Mouse (Mus musculus): ENCODE results near the gene Tex11. TPM values are rescaled to one million over a fixed set of nuclear protein-coding genes. Genes with fewer than 3 reads are reported as not detected.
"Not testable (repeated sequence)": the region's sequence is repeated elsewhere in the genome, so short reads cannot be mapped to it uniquely, and the experiment has no call there.

The Tex11 gene
- 0.05 TPM in 1 of 2 replicates, not detected in the other for polyA plus RNA-seq (2012; rRNA removed)

DNA sequence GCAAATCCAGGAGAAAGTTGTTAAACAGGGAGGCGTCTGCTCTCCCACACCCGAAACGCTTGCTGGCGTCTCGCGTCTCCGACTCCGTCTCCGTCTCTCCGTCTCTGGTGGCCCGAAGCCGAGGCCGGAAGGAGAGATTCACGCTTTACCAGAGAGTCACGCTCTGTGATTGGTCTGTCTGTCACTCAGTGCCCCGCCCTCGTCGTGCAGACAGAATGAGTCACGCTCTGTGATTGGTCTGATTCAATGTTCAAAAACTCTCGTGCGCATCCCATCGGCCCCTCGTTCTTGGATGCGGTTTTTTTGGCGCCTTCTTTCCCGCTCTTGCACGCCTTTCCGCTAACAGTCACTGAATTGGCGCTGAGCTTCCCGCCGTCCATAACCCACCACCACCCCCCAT is at the start of gene Tex11:
Tex11 (minus strand) TSS at position 127 of the 400 bp plus-strand sequence.
- no peaks in the 10 kb centered on the region for H3K36me3 ChIP-seq (ENCODE audit: control insufficient read depth, insufficient read depth, low read length)
- no peak within 1 kb of the TSS for H3K27ac ChIP-seq (ENCODE audit: control insufficient read depth, insufficient read depth, low read length)
- WGBS: 95% methylated on average over 31 of the region's 31 CpGs
- no peaks in the 10 kb centered on the region for H3K27me3 ChIP-seq (ENCODE audit: control insufficient read depth, insufficient read depth, low read length)
- DNase-seq: no peak
- no peak within 1 kb of the TSS for H3K4me3 ChIP-seq (ENCODE audit: control insufficient read depth, insufficient read depth, low read length)
- H3K4me1 ChIP-seq (replicated peaks; ENCODE audit: control insufficient read depth, insufficient read depth, low read length): no peaks in the 10 kb centered on the region
- TF ChIP-seq POLR2A (IDR thresholded peaks at IDR 0.05; ENCODE audit: control insufficient read depth, extremely low read depth, insufficient read depth, low read length, poor library complexity) (no peak), CTCF (IDR thresholded peaks at IDR 0.05; ENCODE audit: borderline replicate concordance, control insufficient read depth, extremely low read depth, insufficient read depth, low read length, poor library complexity) (no peak)

DNA sequence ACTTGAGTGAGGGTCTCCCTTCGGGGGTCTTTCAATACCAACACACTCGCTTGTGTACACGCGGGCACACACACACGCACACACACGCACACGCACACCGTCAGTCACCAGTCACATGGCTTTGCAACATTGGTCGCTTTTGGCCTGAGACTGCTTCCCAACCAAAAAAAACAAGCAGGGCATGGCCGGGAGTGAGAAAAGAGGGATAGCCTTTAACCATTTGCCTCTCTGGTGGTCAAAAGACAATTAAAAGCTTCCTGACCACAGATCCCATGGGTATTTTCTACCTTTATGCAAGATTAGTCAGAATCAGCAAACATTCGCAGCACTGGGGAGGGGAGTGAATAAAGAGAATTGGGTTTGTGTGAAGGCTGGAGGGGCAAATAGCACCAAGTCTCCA is 26.5 kb upstream of the Tex11 start, which contains the start of gene Slc7a3:
Slc7a3 (minus strand) TSS at position 101 of the 400 bp plus-strand sequence.
- no peaks in the 10 kb centered on the region for H3K36me3 ChIP-seq (ENCODE audit: control insufficient read depth, insufficient read depth, low read length)
- 74% methylated on average over 11 of the region's 11 CpGs for WGBS
- no peak within 1 kb of the TSS for H3K27ac ChIP-seq (ENCODE audit: control insufficient read depth, insufficient read depth, low read length)
- no peaks in the 10 kb centered on the region for H3K27me3 ChIP-seq (ENCODE audit: control insufficient read depth, insufficient read depth, low read length)
- TF ChIP-seq CTCF (IDR thresholded peaks at IDR 0.05; ENCODE audit: borderline replicate concordance, control insufficient read depth, extremely low read depth, insufficient read depth, low read length, poor library complexity) (no peak), POLR2A (IDR thresholded peaks at IDR 0.05; ENCODE audit: control insufficient read depth, extremely low read depth, insufficient read depth, low read length, poor library complexity) (no peak)
- peaks cover 7% of the 10 kb centered on the region for H3K4me1 ChIP-seq (replicated peaks; ENCODE audit: control insufficient read depth, insufficient read depth, low read length)
- peak within 1 kb of the TSS; percentile 2 for H3K4me3 ChIP-seq (ENCODE audit: control insufficient read depth, insufficient read depth, low read length)
- DNase-seq: no peak

DNA sequence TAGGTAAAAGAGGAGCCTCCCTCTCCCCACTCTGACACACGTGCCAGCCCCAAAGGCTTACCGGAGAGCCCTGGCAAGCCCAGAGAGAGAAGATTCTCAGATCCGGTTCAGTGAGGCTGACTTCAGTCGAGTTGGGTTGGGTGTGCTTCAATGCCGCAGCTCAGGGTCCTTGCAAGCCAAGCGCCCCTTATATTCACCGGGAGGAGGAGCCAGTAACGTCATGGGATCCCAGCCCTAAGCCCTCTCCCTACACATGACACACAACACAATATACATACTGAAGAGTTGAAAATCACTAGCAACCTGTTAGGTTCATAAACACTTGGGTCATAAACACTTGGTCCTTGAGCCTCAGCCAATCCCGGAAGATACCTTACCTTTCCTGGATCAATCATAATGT is 25.7 kb upstream of the Tex11 start:
- DNase-seq; H3K36me3 ChIP-seq (ENCODE audit: control insufficient read depth, insufficient read depth, low read length); H3K27me3 ChIP-seq (ENCODE audit: control insufficient read depth, insufficient read depth, low read length); H3K4me1 ChIP-seq (replicated peaks; ENCODE audit: control insufficient read depth, insufficient read depth, low read length); H3K27ac ChIP-seq (ENCODE audit: control insufficient read depth, insufficient read depth, low read length): not testable (repeated sequence)
- 5% methylated on average over 8 of the region's 9 CpGs for WGBS
- H3K4me3 ChIP-seq (ENCODE audit: control insufficient read depth, insufficient read depth, low read length): peak overlapping the region; percentile 2; the same call in 1 of the 2 replicates

- Histone ChIP-seq H3K27ac (ENCODE audit: control insufficient read depth, insufficient read depth, low read length) (no peak overlapping the region), H3K27me3 (ENCODE audit: control insufficient read depth, insufficient read depth, low read length) (no peaks in the 10 kb centered on the region), H3K4me1 (replicated peaks; ENCODE audit: control insufficient read depth, insufficient read depth, low read length) (peaks cover 7% of the 10 kb centered on the region), H3K36me3 (ENCODE audit: control insufficient read depth, insufficient read depth, low read length) (no peaks in the 10 kb centered on the region), H3K4me3 (ENCODE audit: control insufficient read depth, insufficient read depth, low read length) (no peak overlapping the region)
- no peak for DNase-seq
- 77% methylated on average over 2 of the region's 2 CpGs for WGBS
- TF ChIP-seq CTCF (IDR thresholded peaks at IDR 0.05; ENCODE audit: borderline replicate concordance, control insufficient read depth, extremely low read depth, insufficient read depth, low read length, poor library complexity) (no peak), POLR2A (IDR thresholded peaks at IDR 0.05; ENCODE audit: control insufficient read depth, extremely low read depth, insufficient read depth, low read length, poor library complexity) (no peak)
These were observed 24.7 kb upstream of the Tex11 start for GRCm38 (mm10) chrX:101084192-101084591.

DNA sequence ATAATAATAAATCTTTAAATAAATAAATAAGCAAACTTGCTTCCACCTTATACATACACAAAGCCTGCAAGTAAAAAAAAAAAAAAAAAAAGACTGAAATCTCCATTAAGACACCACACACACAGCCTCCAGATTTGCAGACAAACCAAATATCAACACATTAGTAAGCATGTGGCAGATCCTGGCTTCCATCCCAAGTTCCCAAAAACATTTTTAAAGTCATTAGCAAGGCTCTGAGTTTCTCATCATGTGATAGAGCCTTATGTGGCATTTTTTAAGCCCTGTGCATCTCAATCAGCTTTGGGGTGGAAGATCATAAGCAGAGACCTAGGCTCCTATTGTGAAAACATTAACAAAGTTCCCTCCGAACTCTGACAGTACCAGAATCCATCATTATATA is 5.8 kb upstream of the Tex11 start:
- TF ChIP-seq CTCF (IDR thresholded peaks at IDR 0.05; ENCODE audit: borderline replicate concordance, control insufficient read depth, extremely low read depth, insufficient read depth, low read length, poor library complexity) (no peak), POLR2A (IDR thresholded peaks at IDR 0.05; ENCODE audit: control insufficient read depth, extremely low read depth, insufficient read depth, low read length, poor library complexity) (no peak)
- no peak for DNase-seq
- Histone ChIP-seq H3K27ac (ENCODE audit: control insufficient read depth, insufficient read depth, low read length) (no peak overlapping the region), H3K27me3 (ENCODE audit: control insufficient read depth, insufficient read depth, low read length) (no peaks in the 10 kb centered on the region), H3K36me3 (ENCODE audit: control insufficient read depth, insufficient read depth, low read length) (no peaks in the 10 kb centered on the region), H3K4me3 (ENCODE audit: control insufficient read depth, insufficient read depth, low read length) (no peak overlapping the region), H3K4me1 (replicated peaks; ENCODE audit: control insufficient read depth, insufficient read depth, low read length) (no peaks in the 10 kb centered on the region)
- 77% methylated on average over 1 of the region's 1 CpGs for WGBS

DNA sequence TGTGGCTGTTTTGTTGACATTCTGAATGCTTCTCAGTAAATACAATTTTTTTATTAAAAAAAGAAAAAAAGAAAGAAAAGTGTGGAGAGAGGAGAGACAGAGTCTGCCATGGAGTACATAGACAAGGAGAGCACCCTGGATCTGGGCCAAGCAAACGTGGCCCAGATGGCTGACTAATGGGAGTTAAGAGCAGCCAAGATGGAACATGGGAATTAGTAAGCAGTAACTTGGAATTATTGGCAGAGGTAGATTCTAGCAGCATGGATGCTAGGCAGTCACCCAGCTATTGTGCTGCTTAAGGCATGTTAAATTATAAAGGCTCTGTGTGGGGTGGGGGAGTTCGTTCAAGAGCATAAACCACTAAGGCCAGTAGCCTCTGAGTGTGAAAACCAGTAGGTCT is 4.0 kb upstream of the Tex11 start:
- DNase-seq: no peak
- Histone ChIP-seq H3K27ac (ENCODE audit: control insufficient read depth, insufficient read depth, low read length) (no peak overlapping the region), H3K4me1 (replicated peaks; ENCODE audit: control insufficient read depth, insufficient read depth, low read length) (no peaks in the 10 kb centered on the region), H3K27me3 (ENCODE audit: control insufficient read depth, insufficient read depth, low read length) (no peaks in the 10 kb centered on the region), H3K4me3 (ENCODE audit: control insufficient read depth, insufficient read depth, low read length) (no peak overlapping the region), H3K36me3 (ENCODE audit: control insufficient read depth, insufficient read depth, low read length) (no peaks in the 10 kb centered on the region)
- 83% methylated on average over 2 of the region's 2 CpGs for WGBS
- TF ChIP-seq CTCF (IDR thresholded peaks at IDR 0.05; ENCODE audit: borderline replicate concordance, control insufficient read depth, extremely low read depth, insufficient read depth, low read length, poor library complexity) (no peak), POLR2A (IDR thresholded peaks at IDR 0.05; ENCODE audit: control insufficient read depth, extremely low read depth, insufficient read depth, low read length, poor library complexity) (no peak)

DNA sequence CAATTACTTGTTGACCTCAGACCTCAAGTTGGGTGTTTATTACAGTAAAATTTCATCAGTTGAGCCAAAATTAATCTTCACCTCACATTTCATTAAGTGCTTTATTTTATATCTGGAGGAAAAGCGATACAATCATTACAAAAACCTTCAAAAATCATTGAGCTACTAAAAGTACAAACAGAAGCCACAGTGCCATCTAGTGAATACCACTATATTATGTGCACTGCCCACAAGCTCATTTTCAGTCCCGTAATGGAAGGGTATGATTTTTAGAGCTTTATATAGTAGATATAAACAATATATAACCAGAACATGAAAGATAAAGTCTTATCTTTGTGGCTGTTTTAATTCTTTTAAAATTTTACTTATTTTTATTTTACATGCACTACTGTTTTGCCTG is 115.8 kb downstream of the Tex11 start:
- H3K27me3 ChIP-seq (ENCODE audit: control insufficient read depth, insufficient read depth, low read length): no peaks in the 10 kb centered on the region

More for the DNA sequence above, 115.8 kb downstream of the Tex11 start:
- H3K4me3 ChIP-seq (ENCODE audit: control insufficient read depth, insufficient read depth, low read length): no peak overlapping the region
- no peaks in the 10 kb centered on the region for H3K4me1 ChIP-seq (replicated peaks; ENCODE audit: control insufficient read depth, insufficient read depth, low read length)
- no peak for DNase-seq
- H3K36me3 ChIP-seq (ENCODE audit: control insufficient read depth, insufficient read depth, low read length): no peaks in the 10 kb centered on the region
- no peak overlapping the region for H3K27ac ChIP-seq (ENCODE audit: control insufficient read depth, insufficient read depth, low read length)
- TF ChIP-seq POLR2A (IDR thresholded peaks at IDR 0.05; ENCODE audit: control insufficient read depth, extremely low read depth, insufficient read depth, low read length, poor library complexity): no peak
- no peak for TF ChIP-seq CTCF (IDR thresholded peaks at IDR 0.05; ENCODE audit: borderline replicate concordance, control insufficient read depth, extremely low read depth, insufficient read depth, low read length, poor library complexity)
- WGBS: 26% methylated on average over 2 of the region's 2 CpGs

All from thymus, adult 2 months (tissue).